Mouse (Mus musculus) cortical plate, adult 2 months (tissue): ENCODE measurements around the gene Zfp36.

Source experiments
- CTCF ChIP-seq: fragments of 200-500 bp; IDR thresholded peaks from 2 replicates; pipeline ENCODE4 v1.5.1; 2011; ENCODE audit warnings: mild to moderate bottlenecking, control low read depth, low read length; ENCODE audit not compliant: insufficient read depth; ENCODE audit errors: extremely low read depth
- POLR2A ChIP-seq: fragments of 200-500 bp; IDR thresholded peaks from 2 replicates; pipeline ENCODE4 v1.6.1; 2011; ENCODE audit warnings: mild to moderate bottlenecking, low read length, control low read depth; ENCODE audit not compliant: insufficient read depth; ENCODE audit errors: extremely low read depth

- TF ChIP-seq CTCF = no peak
- peak; percentile 83 for TF ChIP-seq POLR2A
Observed at GRCm38 (mm10) chr7:28338108-28338998, 41.7 kb downstream of the Zfp36 start, which contains the start of gene Supt5.
